Comparison of ENCODE assay signal across 13 mouse cellular contexts in genomic region chr15:62336454-62337284, GRCm38 (mm10).
"Had no signal": no experiment of that assay in that cellular context is flagged by ENCODE, and none has a peak within 500 bp of the region (broad histone marks: within the 10 kb centered on the region; RNA-seq: fewer than 3 reads in every experiment).

No protein-coding gene starts in this region.

- DNase-seq: kidney, adult 18-20 months; kidney, postnatal 10 days; lung, embryonic 14.5 days; lung, postnatal 10 days; lung, postnatal 4 days; midbrain, embryonic 14.5 days; right cerebral cortex, postnatal 14 days; thymus, adult 2 months; thymus, postnatal 25 days had no signal

- H3K36me3 ChIP-seq: limb, embryonic 10.5 days; midbrain, embryonic 10.5 days; neural tube, embryonic 12.5 days had no signal

- H3K27ac ChIP-seq: limb, embryonic 10.5 days; midbrain, embryonic 10.5 days; neural tube, embryonic 12.5 days had no signal

- H3K9ac ChIP-seq: lung, embryonic 14.5 days; neural tube, embryonic 12.5 days had no signal

- H3K27me3 ChIP-seq: neural tube, embryonic 12.5 days had no signal

- H3K4me2 ChIP-seq: lung, embryonic 14.5 days; neural tube, embryonic 12.5 days had no signal

- H3K4me1 ChIP-seq: limb, embryonic 10.5 days; midbrain, embryonic 10.5 days; neural tube, embryonic 12.5 days had no signal

- H3K9me3 ChIP-seq: limb, embryonic 10.5 days; midbrain, embryonic 10.5 days; neural tube, embryonic 12.5 days had no signal

- H3K4me3 ChIP-seq: limb, embryonic 10.5 days; midbrain, embryonic 10.5 days; myocyte; neural tube, embryonic 12.5 days had no signal
